Mouse (Mus musculus) stomach, embryonic 16.5 days (tissue): ENCODE measurements around the gene Gck. TPM values are rescaled to one million over a fixed set of nuclear protein-coding genes. Genes with fewer than 3 reads are reported as not detected.
A peak's percentile ranks its signal among the peaks of the same experiment; 100 is the strongest.

Experiments
- ATAC-seq: fragments of 200-750 bp; cut with Nextera tagmentation; 2 replicates; pipeline ENCODE4 v1.8.0; 2017; ENCODE audit warnings: moderate number of reproducible peaks, moderate TSS enrichment; ENCODE audit not compliant: insufficient read depth, low FRiP score
- H3K27ac ChIP-seq: fragments of 300-500 bp; sonication (generic); 2 replicates; pipeline ENCODE4 v1.5.1; 2014; ENCODE audit warnings: low read length
- H3K27me3 ChIP-seq: fragments of 300-500 bp; sonication (generic); 2 replicates; pipeline ENCODE4 v1.6.1; 2014; ENCODE audit warnings: low read length, control low read depth, mixed read lengths; ENCODE audit not compliant: control insufficient read depth, insufficient read depth
- H3K36me3 ChIP-seq: fragments of 300-500 bp; sonication (generic); 2 replicates; pipeline ENCODE4 v1.6.1; 2014; ENCODE audit warnings: low read length; ENCODE audit not compliant: control insufficient read depth, insufficient read depth
- H3K4me1 ChIP-seq: fragments of 300-500 bp; sonication (generic); 2 replicates; pipeline ENCODE4 v1.6.1; 2014; ENCODE audit warnings: low read length, control low read depth, mixed read lengths; ENCODE audit not compliant: control insufficient read depth, insufficient read depth
- H3K4me2 ChIP-seq: fragments of 300-500 bp; sonication (generic); 2 replicates; pipeline ENCODE4 v1.6.1; 2014; ENCODE audit warnings: low read depth, low read length, mixed read lengths
- H3K4me3 ChIP-seq: fragments of 300-500 bp; sonication (generic); replicated peaks from 2 replicates; pipeline ENCODE4 v1.5.1; 2014; ENCODE audit warnings: mild to moderate bottlenecking, low read length
- H3K9ac ChIP-seq: fragments of 300-500 bp; sonication (generic); 2 replicates; pipeline ENCODE4 v1.6.1; 2014; ENCODE audit warnings: low read length
- H3K9me3 ChIP-seq: fragments of 300-500 bp; sonication (generic); replicated peaks from 2 replicates; pipeline ENCODE4 v1.6.1; 2016; ENCODE audit warnings: low read length, control low read depth; ENCODE audit not compliant: control insufficient read depth
- WGBS: fragments of 180-500 bp; shearing (Covaris S2); extraction: QIAGEN DNeasy Blood & Tissue Kit; methylation state at CpG from one replicate; pipeline ENCODE4 v1.1.7; 2014; 5-methylcytosine and 5-hydroxymethylcytosine counted together
- polyA plus RNA-seq: library from polyadenylated mRNA; unstranded; fragments of >200 nt; fragmentation: Nextera tagmentation; extraction: Ambion mirVana; gene quantifications from 2 replicates; pipeline ENCODE4 v1.2.1, GENCODE M21; 2015

Gck gene
- 3.5 and 3.6 TPM in 2 replicates for polyA plus RNA-seq

- Histone ChIP-seq H3K9me3 (no peaks in the 10 kb centered on the region), H3K4me1 (peaks cover 19% of the 10 kb centered on the region), H3K4me2 (0 out of 2 replicates have a peak within 1 kb of the TSS, but pooled peaks have one; percentile 2), H3K27ac (no peak within 1 kb of the TSS), H3K27me3 (no peaks in the 10 kb centered on the region), H3K4me3 (no peak within 1 kb of the TSS), H3K9ac (peak within 1 kb of the TSS; percentile 0; the same call in 1 of the 2 replicates), H3K36me3 (no peaks in the 10 kb centered on the region)
- ATAC-seq, result peak; percentile 77
- WGBS, result 58% methylated on average over 8 of the region's 8 CpGs
These were observed at the start of gene Gck for GRCm38 (mm10) chr11:5949586-5950352. TSS of gene Gck (minus strand) at chr11:5950081.

DNA sequence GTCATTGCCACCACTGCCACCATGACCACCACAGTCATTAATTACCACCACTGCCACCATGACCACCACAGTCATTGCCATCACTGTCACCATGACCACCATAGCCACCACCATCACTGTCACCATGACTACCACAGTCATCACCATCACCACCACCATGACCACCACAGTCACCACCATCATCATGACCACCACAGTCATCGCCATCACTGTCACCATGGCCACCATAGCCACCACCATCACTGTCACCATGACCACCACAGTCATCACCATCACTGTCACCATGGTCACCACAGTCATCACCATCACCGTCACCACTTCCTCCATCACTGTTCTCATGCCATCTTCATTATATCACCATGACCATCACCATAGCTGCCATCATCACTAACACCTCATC, 48.6 kb upstream of the Gck start:
- 100% methylated on average over 2 of the region's 2 CpGs for WGBS
- H3K9ac ChIP-seq, result no peak overlapping the region
- H3K27ac ChIP-seq, result no peak overlapping the region

GRCm38 (mm10) chr11:5995989-5996388, 46.1 kb upstream of the Gck start:
- Histone ChIP-seq H3K27ac (no peak overlapping the region), H3K4me2 (no peak overlapping the region), H3K9ac (no peak overlapping the region), H3K4me3 (no peak overlapping the region), H3K4me1 (peaks cover 13% of the 10 kb centered on the region), H3K36me3 (no peaks in the 10 kb centered on the region), H3K9me3 (no peaks in the 10 kb centered on the region), H3K27me3 (no peaks in the 10 kb centered on the region)
- ATAC-seq, result 0 out of 2 replicates have a peak, but pooled peaks have one; percentile 24
- WGBS, result 15% methylated on average over 8 of the region's 8 CpGs

More for the DNA sequence above, 48.6 kb upstream of the Gck start:
- Histone ChIP-seq H3K27me3 (no peaks in the 10 kb centered on the region), H3K4me1 (peaks cover 28% of the 10 kb centered on the region), H3K4me3 (no peak overlapping the region), H3K36me3 (no peaks in the 10 kb centered on the region), H3K4me2 (no peak overlapping the region), H3K9me3 (no peaks in the 10 kb centered on the region)
- no peak for ATAC-seq

DNA sequence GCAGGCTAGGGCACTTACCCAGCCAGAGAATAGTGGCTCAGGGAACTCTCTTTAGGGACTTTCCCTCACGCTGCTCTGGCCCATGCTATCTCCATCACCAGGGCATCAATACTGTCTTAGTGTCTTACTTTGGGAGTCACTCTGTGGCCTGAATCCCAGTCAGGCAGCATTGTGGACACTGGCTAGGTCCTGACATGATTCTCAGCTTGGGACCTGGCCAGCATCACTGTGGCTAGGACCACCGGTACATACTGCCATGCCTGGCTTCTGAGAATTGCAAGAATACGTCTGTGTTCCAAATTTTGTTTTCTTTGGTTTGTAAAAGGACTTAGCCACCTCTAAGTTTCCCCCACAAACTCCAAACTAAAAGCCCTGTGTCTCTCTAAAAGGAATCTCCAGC, 45.0 kb upstream of the Gck start:
- Histone ChIP-seq H3K4me3 (no peak overlapping the region), H3K27ac (no peak overlapping the region), H3K36me3 (no peaks in the 10 kb centered on the region), H3K27me3 (no peaks in the 10 kb centered on the region), H3K4me2 (no peak overlapping the region), H3K4me1 (peaks cover 4% of the 10 kb centered on the region), H3K9me3 (no peaks in the 10 kb centered on the region), H3K9ac (no peak overlapping the region)
- 78% methylated on average over 3 of the region's 3 CpGs for WGBS
- no peak for ATAC-seq

GRCm38 (mm10) chr11:5994212-5994611, 44.3 kb upstream of the Gck start:
- H3K27me3 ChIP-seq, result no peaks in the 10 kb centered on the region
- H3K4me1 ChIP-seq, result no peaks in the 10 kb centered on the region
- no peak overlapping the region for H3K27ac ChIP-seq
- H3K4me3 ChIP-seq, result no peak overlapping the region
- H3K9me3 ChIP-seq, result no peaks in the 10 kb centered on the region
- no peak overlapping the region for H3K9ac ChIP-seq
- ATAC-seq, result no peak
- WGBS, result 93% methylated on average over 5 of the region's 5 CpGs
- H3K36me3 ChIP-seq, result no peaks in the 10 kb centered on the region
- no peak overlapping the region for H3K4me2 ChIP-seq

- no peak for ATAC-seq
- Histone ChIP-seq H3K9ac (no peak overlapping the region), H3K36me3 (no peaks in the 10 kb centered on the region), H3K4me1 (no peaks in the 10 kb centered on the region), H3K27ac (no peak overlapping the region), H3K4me3 (no peak overlapping the region), H3K9me3 (no peaks in the 10 kb centered on the region), H3K4me2 (no peak overlapping the region), H3K27me3 (no peaks in the 10 kb centered on the region)
- WGBS, result 37% methylated on average over 4 of the region's 4 CpGs
These were observed 41.0 kb upstream of the Gck start for GRCm38 (mm10) chr11:5990910-5991309.

DNA sequence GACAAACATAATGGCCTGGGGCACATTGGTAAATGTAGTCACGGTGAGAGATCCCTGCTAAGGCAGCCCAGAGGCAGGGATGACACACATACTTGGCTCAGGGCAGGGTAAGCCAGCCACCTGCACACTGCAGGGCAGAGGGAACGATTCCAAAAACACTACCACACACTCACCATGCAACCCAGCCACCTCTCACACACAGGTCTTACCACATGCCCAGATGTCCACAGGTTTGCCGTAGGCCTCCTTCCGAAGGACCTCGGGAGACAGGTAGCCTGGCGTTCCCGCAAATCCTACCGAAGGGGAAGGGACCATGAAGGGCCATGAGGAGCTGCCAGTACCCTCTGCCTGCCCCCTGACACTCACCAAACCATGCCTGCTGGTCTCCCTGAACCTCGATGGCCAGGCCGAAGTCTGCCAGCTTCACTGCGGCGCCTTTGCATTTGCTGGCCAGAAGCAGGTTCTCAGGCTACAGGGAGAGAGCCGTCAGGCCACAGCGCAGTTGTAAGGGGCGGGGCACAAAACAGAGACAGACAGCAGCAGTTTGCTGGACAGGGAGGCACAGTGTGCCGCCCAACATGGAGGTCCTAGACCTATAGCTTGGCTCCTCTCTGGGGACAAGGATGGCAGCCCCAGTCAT, 40.2 kb upstream of the Gck start:
- 84% methylated on average over 16 of the region's 16 CpGs for WGBS
- no peak for ATAC-seq
- Histone ChIP-seq H3K9ac (no peak overlapping the region), H3K27me3 (no peaks in the 10 kb centered on the region), H3K9me3 (no peaks in the 10 kb centered on the region), H3K36me3 (no peaks in the 10 kb centered on the region), H3K27ac (no peak overlapping the region), H3K4me1 (no peaks in the 10 kb centered on the region), H3K4me3 (no peak overlapping the region), H3K4me2 (no peak overlapping the region)

DNA sequence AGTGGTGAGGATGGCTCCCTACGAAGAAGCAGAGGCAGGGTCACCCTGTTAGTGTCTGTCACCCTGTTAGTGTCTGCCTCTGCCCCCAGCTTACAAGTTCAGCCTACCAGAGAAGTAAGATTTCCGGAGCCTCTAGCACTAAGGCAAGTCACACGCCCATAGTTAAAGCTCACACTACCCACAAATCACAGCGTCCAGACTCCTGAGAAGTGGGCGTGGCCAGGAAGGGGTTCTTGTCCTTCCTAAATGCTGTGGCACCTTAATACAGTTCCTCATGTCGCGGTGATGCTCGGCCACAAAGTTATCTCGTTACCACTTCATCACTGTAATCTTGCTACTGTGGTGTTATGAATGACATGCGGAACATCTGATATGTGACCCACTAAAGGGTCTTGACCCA, 38.2 kb upstream of the Gck start:
- no peaks in the 10 kb centered on the region for H3K36me3 ChIP-seq
- H3K9ac ChIP-seq, result no peak overlapping the region
- no peaks in the 10 kb centered on the region for H3K4me1 ChIP-seq
- H3K4me3 ChIP-seq, result no peak overlapping the region
- 75% methylated on average over 10 of the region's 10 CpGs for WGBS
- H3K27me3 ChIP-seq, result no peaks in the 10 kb centered on the region
- H3K4me2 ChIP-seq, result no peak overlapping the region
- no peak overlapping the region for H3K27ac ChIP-seq
- no peak for ATAC-seq
- H3K9me3 ChIP-seq, result no peaks in the 10 kb centered on the region

- Histone ChIP-seq H3K4me1 (no peaks in the 10 kb centered on the region), H3K27ac (no peak overlapping the region), H3K4me2 (no peak overlapping the region), H3K4me3 (no peak overlapping the region), H3K9me3 (no peaks in the 10 kb centered on the region), H3K36me3 (no peaks in the 10 kb centered on the region), H3K9ac (no peak overlapping the region), H3K27me3 (no peaks in the 10 kb centered on the region)
- WGBS, result 88% methylated on average over 5 of the region's 5 CpGs
- no peak for ATAC-seq
These were observed 33.7 kb upstream of the Gck start for GRCm38 (mm10) chr11:5983629-5984028.
